Mouse (Mus musculus) limb, embryonic 10.5 days (tissue): ENCODE results near the gene Usp20. TPM values are rescaled to one million over a fixed set of nuclear protein-coding genes. Genes with fewer than 3 reads are reported as not detected.

ENCODE experiments used
- DNase-seq: peaks from one replicate; pipeline ENCODE4 v3.0.0-alpha.2; 2017; ENCODE audit warnings: low spot score
- H3K27ac ChIP-seq: fragments of 300-500 bp; sonication (generic); 2 replicates; pipeline ENCODE4 v1.5.1; 2016; ENCODE audit warnings: mild to moderate bottlenecking
- H3K27me3 ChIP-seq: fragments of 300-500 bp; sonication (generic); 2 replicates; pipeline ENCODE4 v1.6.1; 2016; ENCODE audit warnings: low read depth, mild to moderate bottlenecking; ENCODE audit not compliant: poor library complexity, severe bottlenecking
- H3K36me3 ChIP-seq: fragments of 300-500 bp; sonication (generic); 2 replicates; pipeline ENCODE4 v1.6.1; 2016; ENCODE audit warnings: mild to moderate bottlenecking, moderate library complexity
- H3K4me1 ChIP-seq: fragments of 300-500 bp; sonication (generic); 2 replicates; pipeline ENCODE4 v1.6.1; 2016
- H3K4me3 ChIP-seq: fragments of 300-500 bp; sonication (generic); 2 replicates; pipeline ENCODE4 v1.5.1; 2016; ENCODE audit warnings: mild to moderate bottlenecking, moderate library complexity
- H3K9me3 ChIP-seq: fragments of 300-500 bp; sonication (generic); replicated peaks from 2 replicates; pipeline ENCODE4 v1.6.1; 2016; ENCODE audit warnings: mild to moderate bottlenecking
- WGBS: fragments of 180-500 bp; shearing (Covaris S2); methylation state at CpG from one replicate; pipeline ENCODE4 v1.1.7; 2016; 5-methylcytosine and 5-hydroxymethylcytosine counted together
- polyA plus RNA-seq: library from polyadenylated mRNA; unstranded; fragments of >200 nt; fragmentation: Nextera tagmentation; extraction: Ambion mirVana; gene quantifications from 2 replicates; pipeline ENCODE4 v1.2.1, GENCODE M21; 2016

Gene Usp20
- polyA plus RNA-seq, 1 experiment from 2014 or later: 18.1 TPM

GRCm38 (mm10) chr2:30958726-30959125 is 23.4 kb upstream of the Usp20 start:
- Histone ChIP-seq H3K36me3 (peaks cover 97% of the 10 kb centered on the region), H3K27me3 (no peaks in the 10 kb centered on the region), H3K4me1 (peaks cover 21% of the 10 kb centered on the region), H3K27ac (no peak overlapping the region), H3K9me3 (no peaks in the 10 kb centered on the region), H3K4me3 (no peak overlapping the region)
- DNase-seq: no peak
- 92% methylated on average over 14 of the region's 14 CpGs for WGBS

DNA sequence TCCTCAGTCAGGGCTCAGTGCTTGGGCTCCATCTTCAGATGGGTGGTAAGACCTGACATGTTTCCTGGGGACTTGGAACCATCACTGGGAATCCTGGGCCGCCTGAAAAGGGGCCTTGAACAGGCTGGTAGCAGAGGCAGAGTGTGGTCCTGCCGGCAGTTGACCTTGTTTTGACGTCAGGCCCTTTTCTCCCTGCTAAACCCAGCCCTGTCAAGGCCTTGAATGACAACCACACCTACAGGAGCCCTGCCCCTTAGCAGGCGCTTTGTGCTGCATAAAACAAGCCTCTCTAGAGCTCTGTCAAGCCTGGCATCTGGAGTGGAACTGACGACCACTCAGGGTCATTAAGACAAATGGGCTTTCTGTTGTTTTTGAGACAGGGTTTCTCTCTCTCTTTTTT is 22.2 kb upstream of the Usp20 start:
- Histone ChIP-seq H3K36me3 (peaks cover 100% of the 10 kb centered on the region), H3K9me3 (no peaks in the 10 kb centered on the region), H3K27me3 (no peaks in the 10 kb centered on the region), H3K27ac (no peak overlapping the region), H3K4me3 (no peak overlapping the region), H3K4me1 (peaks cover 15% of the 10 kb centered on the region)
- 60% methylated on average over 5 of the region's 5 CpGs for WGBS
- DNase-seq: no peak

- Histone ChIP-seq H3K27ac (no peak overlapping the region), H3K4me1 (peaks cover 27% of the 10 kb centered on the region), H3K9me3 (no peaks in the 10 kb centered on the region), H3K27me3 (no peaks in the 10 kb centered on the region), H3K36me3 (peaks cover 87% of the 10 kb centered on the region), H3K4me3 (no peak overlapping the region)
- 91% methylated on average over 11 of the region's 11 CpGs for WGBS
- no peak for DNase-seq
These were observed 19.4 kb upstream of the Usp20 start for GRCm38 (mm10) chr2:30962570-30963254.

DNA sequence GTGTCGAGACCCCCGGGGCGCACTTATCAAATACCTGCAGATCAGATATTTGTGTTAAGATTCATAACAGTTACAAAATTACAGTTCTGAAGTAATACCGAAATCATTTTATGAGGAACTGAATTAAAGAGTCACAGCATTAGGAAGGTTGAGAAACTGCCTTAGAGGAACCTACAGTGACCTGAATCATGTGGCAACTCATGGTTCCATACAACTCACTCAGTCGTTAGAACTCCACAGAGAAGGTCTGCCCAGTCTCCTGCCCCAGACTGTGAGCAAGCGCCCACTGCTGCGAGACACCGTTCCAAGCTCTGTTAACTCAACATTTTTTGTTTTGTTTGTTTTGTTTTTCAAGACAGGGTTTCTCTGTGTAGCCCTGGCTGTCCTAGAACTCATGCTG is 16.5 kb upstream of the Usp20 start:
- Histone ChIP-seq H3K9me3 (no peaks in the 10 kb centered on the region), H3K27ac (no peak overlapping the region), H3K4me1 (peaks cover 27% of the 10 kb centered on the region), H3K27me3 (no peaks in the 10 kb centered on the region), H3K36me3 (peaks cover 69% of the 10 kb centered on the region), H3K4me3 (no peak overlapping the region)
- no peak for DNase-seq
- 93% methylated on average over 8 of the region's 8 CpGs for WGBS

DNA sequence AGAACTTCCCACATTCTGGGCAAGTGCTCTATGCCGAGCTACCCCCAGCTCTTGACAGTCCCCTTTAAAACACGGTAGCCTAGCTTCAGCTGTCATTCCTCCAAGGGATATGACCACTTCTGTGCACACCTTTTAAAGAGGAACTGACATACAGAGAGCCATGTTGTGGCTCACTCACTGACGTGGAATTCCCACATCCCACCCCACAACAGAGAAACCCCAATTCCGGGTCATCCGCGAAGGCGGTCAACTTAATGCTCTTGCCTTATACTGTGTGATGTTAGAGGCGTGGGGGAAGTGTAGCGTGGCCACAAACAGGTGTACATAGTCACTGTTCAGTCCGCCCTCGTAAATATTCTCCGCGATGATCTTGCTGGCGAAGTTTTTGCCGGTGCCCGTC is 15.3 kb upstream of the Usp20 start:
- Histone ChIP-seq H3K4me1 (peaks cover 27% of the 10 kb centered on the region), H3K27me3 (no peaks in the 10 kb centered on the region), H3K36me3 (peaks cover 65% of the 10 kb centered on the region), H3K4me3 (peak overlapping the region; percentile 80), H3K9me3 (no peaks in the 10 kb centered on the region), H3K27ac (peak overlapping the region; percentile 87)
- WGBS: 29% methylated on average over 16 of the region's 16 CpGs
- DNase-seq: no peak

DNA sequence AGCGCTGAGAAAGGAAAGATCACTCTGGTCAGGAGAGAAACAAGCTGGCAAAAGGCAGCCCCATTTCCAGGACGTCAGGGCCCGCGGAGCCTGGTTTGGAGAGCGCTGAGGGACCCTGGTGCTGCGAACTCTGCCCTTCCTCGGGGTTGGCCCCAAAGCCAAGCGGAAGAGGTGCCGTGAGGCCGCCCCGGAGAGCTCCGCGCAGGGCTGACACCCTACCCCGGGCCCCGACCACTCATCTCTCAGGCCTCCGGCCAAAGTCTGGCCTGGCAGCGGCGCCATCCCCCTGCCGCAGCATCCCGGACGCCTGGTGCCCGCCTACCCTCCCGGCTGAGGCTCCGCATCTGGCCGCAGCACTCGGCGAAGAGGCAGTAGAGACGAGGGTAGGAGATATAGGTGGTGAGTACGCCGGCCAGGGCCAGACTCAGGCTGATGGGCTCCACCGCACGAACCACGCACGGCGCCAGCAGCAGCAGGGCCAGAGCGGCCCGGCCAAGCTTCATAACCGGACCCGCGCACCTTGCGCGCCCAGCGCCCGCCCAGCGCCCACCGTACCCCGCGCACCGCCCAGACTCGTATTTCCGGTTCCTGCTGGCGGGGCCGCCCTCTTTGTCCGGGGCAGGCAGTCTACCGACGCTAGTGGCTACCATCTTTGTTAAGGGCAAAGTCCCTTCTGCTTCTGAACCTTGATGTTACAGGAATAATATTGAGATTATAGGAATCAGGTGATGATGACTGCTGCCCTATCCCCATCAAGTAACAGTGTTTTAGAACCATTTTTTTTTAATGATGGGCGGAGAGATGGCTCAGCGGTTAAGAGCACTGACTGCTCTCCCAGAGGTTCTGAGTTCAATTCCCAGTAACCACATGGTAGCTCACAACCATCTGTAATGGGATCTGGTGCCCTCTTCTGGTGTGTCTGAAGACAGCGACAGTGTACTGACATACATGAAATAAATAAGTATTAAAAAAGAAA is 14.4 kb upstream of the Usp20 start, which contains the start of gene Tor1a:
Tor1a (minus strand) TSS at position 582 of the 976 bp plus-strand sequence.
- DNase-seq: peak; percentile 95
- Histone ChIP-seq H3K9me3 (no peaks in the 10 kb centered on the region), H3K27ac (peak within 1 kb of the TSS; percentile 87), H3K36me3 (peaks cover 62% of the 10 kb centered on the region), H3K4me3 (peak within 1 kb of the TSS; percentile 80), H3K27me3 (no peaks in the 10 kb centered on the region), H3K4me1 (peaks cover 27% of the 10 kb centered on the region)
- WGBS: 2% methylated on average over 59 of the region's 59 CpGs

DNA sequence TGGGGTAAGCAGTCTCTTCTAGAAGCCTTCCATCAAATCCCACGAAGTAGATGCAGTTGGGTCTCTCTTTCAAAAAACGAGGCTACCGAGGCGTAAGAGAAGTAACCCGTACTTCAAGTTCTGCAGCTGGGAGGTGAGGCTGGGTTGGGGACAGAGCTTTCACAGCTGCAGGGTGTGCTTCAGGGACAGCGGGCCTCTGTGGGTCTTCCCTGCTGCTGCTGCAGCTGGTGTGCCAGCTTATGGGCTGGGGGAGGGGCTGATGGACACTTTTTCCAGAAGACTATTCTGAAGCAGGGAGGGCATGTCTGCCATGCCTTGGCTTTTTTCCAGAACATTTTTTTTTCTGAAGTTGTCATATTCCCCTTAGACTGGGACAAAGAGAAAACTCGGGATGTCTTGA is 945 bp downstream of the Usp20 start:
- H3K36me3 ChIP-seq: peaks cover 21% of the 10 kb centered on the region
- peak overlapping the region; percentile 88 for H3K4me3 ChIP-seq
- no peaks in the 10 kb centered on the region for H3K9me3 ChIP-seq
- H3K27me3 ChIP-seq: no peaks in the 10 kb centered on the region
- WGBS: 56% methylated on average over 7 of the region's 7 CpGs
- H3K27ac ChIP-seq: no peak overlapping the region
- peaks cover 32% of the 10 kb centered on the region for H3K4me1 ChIP-seq
- no peak for DNase-seq

GRCm38 (mm10) chr2:30985111-30986020 is 3.3 kb downstream of the Usp20 start:
- DNase-seq: no peak
- Histone ChIP-seq H3K4me1 (peaks cover 32% of the 10 kb centered on the region), H3K9me3 (no peaks in the 10 kb centered on the region), H3K27me3 (no peaks in the 10 kb centered on the region), H3K27ac (no peak overlapping the region), H3K36me3 (peaks cover under 1% of the 10 kb centered on the region; the same call in 1 of the 2 replicates), H3K4me3 (no peak overlapping the region)
- whole genome bisulfite sequencing: 22% methylated on average over 17 of the region's 17 CpGs

DNA sequence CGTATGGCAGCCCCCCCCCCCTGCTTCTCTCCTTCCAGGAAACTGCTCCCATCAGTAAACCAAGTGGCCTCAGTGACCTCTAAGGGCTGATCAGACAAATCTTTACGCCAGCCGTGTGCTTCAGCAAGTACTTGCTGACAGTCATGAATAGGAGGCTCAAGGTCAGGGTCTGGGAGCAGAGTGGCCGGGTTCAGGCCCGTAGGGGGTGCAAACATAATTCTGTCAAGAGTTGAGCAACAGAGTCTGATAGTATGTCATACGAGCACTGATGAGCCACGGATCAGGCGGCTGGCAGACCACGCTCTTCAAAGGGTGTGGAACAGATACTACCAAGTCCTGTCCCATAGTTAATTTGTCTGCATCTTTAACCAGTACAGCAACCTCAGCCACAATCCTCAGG is 8.1 kb downstream of the Usp20 start:
- WGBS: 89% methylated on average over 9 of the region's 9 CpGs
- Histone ChIP-seq H3K4me1 (peaks cover 6% of the 10 kb centered on the region; the same call in 1 of the 2 replicates), H3K9me3 (no peaks in the 10 kb centered on the region), H3K27ac (no peak overlapping the region), H3K27me3 (no peaks in the 10 kb centered on the region), H3K36me3 (no peaks in the 10 kb centered on the region), H3K4me3 (no peak overlapping the region)
- DNase-seq: no peak

DNA sequence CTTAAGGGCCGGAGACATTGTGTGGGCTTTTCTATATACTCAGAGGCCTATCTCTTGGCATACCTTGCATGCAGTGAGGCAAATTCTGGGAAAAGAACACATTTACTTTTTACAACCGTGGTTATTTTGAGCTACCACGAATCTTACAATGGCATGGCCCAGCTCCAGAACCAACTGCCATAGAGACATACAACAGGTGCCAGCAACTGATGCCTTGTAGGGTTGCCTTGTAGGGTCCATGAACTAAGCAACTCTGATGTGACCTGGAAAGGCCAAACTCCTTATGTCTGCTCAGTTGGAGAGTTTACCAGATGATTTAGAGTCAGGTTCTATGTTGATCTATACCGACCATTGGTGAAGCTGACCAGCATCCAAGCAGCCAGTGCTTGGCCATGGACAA is 12.8 kb downstream of the Usp20 start:
- WGBS: 97% methylated on average over 4 of the region's 4 CpGs
- DNase-seq: no peak

GRCm38 (mm10) chr2:30995432-30995996 is 13.4 kb downstream of the Usp20 start:
- Histone ChIP-seq H3K4me3 (no peak overlapping the region), H3K9me3 (no peaks in the 10 kb centered on the region), H3K36me3 (peaks cover 6% of the 10 kb centered on the region; the same call in 1 of the 2 replicates), H3K27me3 (no peaks in the 10 kb centered on the region), H3K4me1 (peaks cover 16% of the 10 kb centered on the region; the same call in 1 of the 2 replicates), H3K27ac (no peak overlapping the region)
- DNase-seq: no peak
- 82% methylated on average over 11 of the region's 11 CpGs for WGBS

More for the DNA sequence above, 12.8 kb downstream of the Usp20 start:
- H3K4me3 ChIP-seq: no peak overlapping the region
- no peaks in the 10 kb centered on the region for H3K9me3 ChIP-seq
- peaks cover 16% of the 10 kb centered on the region; the same call in 1 of the 2 replicates for H3K4me1 ChIP-seq
- peaks cover under 1% of the 10 kb centered on the region; the same call in 1 of the 2 replicates for H3K36me3 ChIP-seq
- H3K27me3 ChIP-seq: no peaks in the 10 kb centered on the region
- no peak overlapping the region for H3K27ac ChIP-seq
